Mouse (Mus musculus): ENCODE results near the gene Gm15130. TPM values are rescaled to one million over a fixed set of nuclear protein-coding genes. Genes with fewer than 3 reads are reported as not detected.

Gene Gm15130
- not detected for polyA plus RNA-seq (2021)

- no peaks in the 10 kb centered on the region for H3K27me3 ChIP-seq
- DNase-seq (ENCODE audit: low read depth, low spot score): no peak
- ChIA-PET POLR2A (no interaction called here), CTCF (no interaction called here)
- in situ Hi-C loops (cut with MboI; ENCODE audit: low pct_unique_long_range_greater_than_20kb): no loop called here
- no peak for TF ChIP-seq CTCF (IDR thresholded peaks at IDR 0.05)
- no peak for ATAC-seq
Measured at GRCm38 (mm10) chr2:111152836-111153235, at the start of gene Gm15130. Gene Gm15130 (minus strand): TSS chr2:111152936.

GRCm38 (mm10) chr2:111182068-111182467 is 29.3 kb upstream of the Gm15130 start:
- no peak for DNase-seq (ENCODE audit: low read depth, low spot score)
- ATAC-seq: no peak
- no peaks in the 10 kb centered on the region for H3K27me3 ChIP-seq
- TF ChIP-seq CTCF (IDR thresholded peaks at IDR 0.05): no peak
- in situ Hi-C loops (cut with MboI; ENCODE audit: low pct_unique_long_range_greater_than_20kb): no loop called here
- POLR2A ChIA-PET: interaction anchor here (0.7 kb wide), 1 partner anchor 310 kb away, joined by 3 read pairs; no protein-coding TSS in a partner anchor
- CTCF ChIA-PET: no interaction called here

DNA sequence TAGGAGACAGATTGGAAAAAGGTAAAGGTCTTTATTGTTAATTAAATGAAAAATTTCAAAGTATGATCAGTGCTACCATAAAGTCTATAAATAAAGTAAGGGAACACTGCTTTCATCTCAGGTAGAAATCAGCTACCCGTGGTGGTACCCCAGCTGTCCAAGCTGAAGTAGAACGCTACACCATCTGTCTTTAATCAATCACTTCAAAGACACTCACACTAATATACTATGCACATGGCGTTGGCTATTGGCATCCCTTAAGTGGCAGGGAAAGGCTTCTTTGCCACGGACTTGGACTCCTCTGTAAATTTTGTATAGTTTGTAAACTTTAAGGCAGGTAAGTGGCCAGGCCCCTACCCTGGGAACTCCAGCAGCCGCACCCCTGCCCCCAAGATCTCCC is 17.0 kb downstream of the Gm15130 start:
- in situ Hi-C loops (cut with MboI; ENCODE audit: low pct_unique_long_range_greater_than_20kb): no loop called here
- POLR2A ChIA-PET: no interaction called here
- no peak for TF ChIP-seq CTCF (IDR thresholded peaks at IDR 0.05)
- no peak for DNase-seq (ENCODE audit: low read depth, low spot score)
- no peaks in the 10 kb centered on the region for H3K27me3 ChIP-seq
- no peak for ATAC-seq
- CTCF ChIA-PET: no interaction called here

DNA sequence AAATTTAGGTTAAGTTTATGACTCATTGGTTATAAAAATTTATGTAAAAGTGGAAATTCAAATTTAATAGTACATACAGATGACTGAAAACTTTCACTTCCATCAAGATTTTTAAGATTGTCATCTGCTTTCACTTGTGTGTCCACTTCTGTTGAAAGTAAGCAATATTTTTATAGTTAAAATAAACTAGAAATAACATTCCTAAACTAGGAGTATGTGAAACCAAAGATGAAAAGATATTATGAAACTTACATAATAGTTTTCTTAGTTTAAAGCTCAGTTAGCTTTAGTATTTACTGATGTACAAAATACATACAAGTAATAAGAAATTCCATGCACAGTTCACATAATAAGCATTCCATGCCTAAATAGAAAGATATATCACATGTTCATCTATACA is 46.9 kb downstream of the Gm15130 start, which contains the start of gene Gm13941:
Gm13941 (minus strand) TSS at position 101 of the 400 bp plus-strand sequence.
- ATAC-seq: no peak
- no peaks in the 10 kb centered on the region for H3K27me3 ChIP-seq
- CTCF ChIA-PET: no interaction called here
- in situ Hi-C loops (cut with MboI; ENCODE audit: low pct_unique_long_range_greater_than_20kb): no loop called here
- POLR2A ChIA-PET: no interaction called here
- no peak for DNase-seq (ENCODE audit: low read depth, low spot score)
- TF ChIP-seq CTCF (IDR thresholded peaks at IDR 0.05): no peak

Other genes with a start within 250 kb of the Gm15130 start
- not detected for gene Ano3, start 202.0 kb downstream of the Gm15130 start, polyA plus RNA-seq (2021)
- gene Gm13941, start 47.0 kb downstream of the Gm15130 start, polyA plus RNA-seq (2021): not detected
- not detected for gene 4930430A15Rik, start 76.7 kb upstream of the Gm15130 start, polyA plus RNA-seq (2021)
- not detected for gene Olfr1275, start 82.3 kb upstream of the Gm15130 start, polyA plus RNA-seq (2021)
- not detected for gene Olfr1276, start 101.6 kb upstream of the Gm15130 start, polyA plus RNA-seq (2021)
- not detected for gene Olfr1277, start 121.2 kb upstream of the Gm15130 start, polyA plus RNA-seq (2021)
- gene Olfr1278, start 137.2 kb upstream of the Gm15130 start, polyA plus RNA-seq (2021): not detected
- gene Olfr1279, start 147.7 kb upstream of the Gm15130 start, polyA plus RNA-seq (2021): 1.9 TPM
- gene Olfr1280, start 161.1 kb upstream of the Gm15130 start, polyA plus RNA-seq (2021): not detected
- gene Olfr1281, start 173.6 kb upstream of the Gm15130 start, polyA plus RNA-seq (2021): not detected
- gene Olfr1282, start 183.1 kb upstream of the Gm15130 start, polyA plus RNA-seq (2021): not detected
- not detected for gene Olfr1283, start 213.9 kb upstream of the Gm15130 start, polyA plus RNA-seq (2021)
- not detected for gene Olfr1284, start 222.6 kb upstream of the Gm15130 start, polyA plus RNA-seq (2021)

Data from Patski (cell line).